Mouse (Mus musculus) embryonic facial prominence, embryonic 10.5 days (tissue): Measurements from ENCODE around the gene Inpp5b. TPM values are rescaled to one million over a fixed set of nuclear protein-coding genes. Genes with fewer than 3 reads are reported as not detected.

Experiments used
- DNase-seq: peaks from one replicate; pipeline ENCODE4 v3.0.0-alpha.2; 2017; ENCODE audit warnings: low spot score
- H3K27ac ChIP-seq: fragments of 300-500 bp; sonication (generic); replicated peaks from 2 replicates; pipeline ENCODE4 v1.5.1; 2016; ENCODE audit warnings: mild to moderate bottlenecking
- H3K27me3 ChIP-seq: fragments of 300-500 bp; sonication (generic); replicated peaks from 2 replicates; pipeline ENCODE4 v1.6.1; 2016; ENCODE audit warnings: low read depth, mild to moderate bottlenecking; ENCODE audit not compliant: poor library complexity, severe bottlenecking
- H3K36me3 ChIP-seq: fragments of 300-500 bp; sonication (generic); replicated peaks from 2 replicates; pipeline ENCODE4 v1.6.1; 2016; ENCODE audit warnings: mild to moderate bottlenecking, moderate library complexity
- H3K4me1 ChIP-seq: fragments of 300-500 bp; sonication (generic); 2 replicates; pipeline ENCODE4 v1.6.1; 2016
- H3K4me3 ChIP-seq: fragments of 300-500 bp; sonication (generic); 2 replicates; pipeline ENCODE4 v1.5.1; 2016; ENCODE audit warnings: mild to moderate bottlenecking, moderate library complexity
- H3K9me3 ChIP-seq: fragments of 300-500 bp; sonication (generic); 2 replicates; pipeline ENCODE4 v1.6.1; 2016; ENCODE audit warnings: mild to moderate bottlenecking
- WGBS: fragments of 180-500 bp; shearing (Covaris S2); methylation state at CpG from one replicate; pipeline ENCODE4 v1.1.7; 2016; 5-methylcytosine and 5-hydroxymethylcytosine counted together
- microRNA counts: library from miRNA; unstranded; fragments of <30 nt; microRNA quantifications from one replicate; lab custom pipeline; 2017
- microRNA-seq: library from miRNA; unstranded; fragments of <30 nt; microRNA quantifications from one replicate; pipeline ENCODE4, GENCODE M21; 2017
- polyA plus RNA-seq: library from polyadenylated mRNA; unstranded; fragments of >200 nt; fragmentation: Nextera tagmentation; extraction: Ambion mirVana; gene quantifications from 2 replicates; pipeline ENCODE4 v1.2.1, GENCODE M21; 2016

Gene Inpp5b
- polyA plus RNA-seq, 1 experiment from 2014 or later: 25.2 TPM

- Histone ChIP-seq H3K4me3 (no peak overlapping the region), H3K4me1 (peaks cover 9% of the 10 kb centered on the region; the same call in 1 of the 2 replicates)
These were observed 101.8 kb downstream of the Inpp5b start for GRCm38 (mm10) chr4:124843493-124843892.

GRCm38 (mm10) chr4:124847573-124847972, 105.9 kb downstream of the Inpp5b start:
- no peak overlapping the region for H3K27ac ChIP-seq
- H3K4me3 ChIP-seq: no peak overlapping the region
- DNase-seq: peak; percentile 86
- no peaks in the 10 kb centered on the region for H3K27me3 ChIP-seq
- H3K36me3 ChIP-seq: peaks cover 46% of the 10 kb centered on the region
- peaks cover 33% of the 10 kb centered on the region for H3K4me1 ChIP-seq
- WGBS: 11% methylated on average over 8 of the region's 8 CpGs
- H3K9me3 ChIP-seq: no peaks in the 10 kb centered on the region

More at GRCm38 (mm10) chr4:124843493-124843892, 101.8 kb downstream of the Inpp5b start:
- no peak overlapping the region for H3K27ac ChIP-seq
- H3K9me3 ChIP-seq: 0 out of 2 replicates have a peak, but pooled peaks cover 3% of the 10 kb centered on the region
- WGBS: 55% methylated on average over 11 of the region's 11 CpGs
- no peaks in the 10 kb centered on the region for H3K27me3 ChIP-seq
- DNase-seq: peak; percentile 58
- H3K36me3 ChIP-seq: peaks cover 80% of the 10 kb centered on the region

- 3% methylated on average over 24 of the region's 24 CpGs for WGBS
- H3K36me3 ChIP-seq: peaks cover 47% of the 10 kb centered on the region
- H3K4me3 ChIP-seq: peak overlapping the region; percentile 99
- H3K4me1 ChIP-seq: peaks cover 33% of the 10 kb centered on the region
- H3K27ac ChIP-seq: peak overlapping the region; percentile 95
- no peak for DNase-seq
- H3K27me3 ChIP-seq: no peaks in the 10 kb centered on the region
- H3K9me3 ChIP-seq: no peaks in the 10 kb centered on the region
These were observed 108.1 kb downstream of the Inpp5b start for GRCm38 (mm10) chr4:124849631-124850260.

- peak; percentile 97 for DNase-seq
- no peaks in the 10 kb centered on the region for H3K27me3 ChIP-seq
- no peaks in the 10 kb centered on the region for H3K9me3 ChIP-seq
- under 1% methylated on average over 90 of the region's 90 CpGs for WGBS
- H3K4me3 ChIP-seq: peak within 1 kb of the TSS; percentile 99
- H3K36me3 ChIP-seq: peaks cover 47% of the 10 kb centered on the region
- H3K27ac ChIP-seq: peak within 1 kb of the TSS; percentile 95
- peaks cover 33% of the 10 kb centered on the region for H3K4me1 ChIP-seq
These were observed 108.7 kb downstream of the Inpp5b start, which contains the start of gene Yrdc for GRCm38 (mm10) chr4:124850261-124850913. Gene Yrdc, plus strand, starts transcription at chr4:124850679.

MicroRNAs encoded within 50 kb of the gene (microRNA counts, 519-probe panel; counts per million panel counts)
- microRNA mmu-miR-697 (lab: Ali Mortazavi, UCI) (188 counts per million, percentile 57 among the panel's probes with 10 or more counts), microRNA mmu-miR-698 (lab: Ali Mortazavi, UCI) (188 counts per million, percentile 57 among the panel's probes with 10 or more counts)

Small RNA genes within 50 kb of the gene (microRNA-seq; reads per million reads assigned to microRNA genes)
- gene Gm24721 (not detected), gene Mir697 (not detected), gene Mir698 (not detected)

Other genes starting within 250 kb of the Inpp5b start
- 0.24 TPM in 1 of 2 replicates, not detected in the other for gene 3100002H09Rik, start 131.0 kb upstream of the Inpp5b start, polyA plus RNA-seq
- 1.7 and 2.5 TPM in 2 replicates for gene Pou3f1, start 85.0 kb upstream of the Inpp5b start, polyA plus RNA-seq
- gene Utp11, start 48.2 kb upstream of the Inpp5b start, polyA plus RNA-seq: 70.8 and 78.6 TPM in 2 replicates
- gene Fhl3, start 41.1 kb upstream of the Inpp5b start, polyA plus RNA-seq: 10.8 and 15.5 TPM in 2 replicates
- 265 and 267 TPM in 2 replicates for gene Sf3a3, start 27.1 kb upstream of the Inpp5b start, polyA plus RNA-seq
- gene Mtf1, start 60.3 kb downstream of the Inpp5b start, polyA plus RNA-seq: 15.9 and 17.9 TPM in 2 replicates
- 40.4 and 41.1 TPM in 2 replicates for gene Yrdc, start 108.8 kb downstream of the Inpp5b start, polyA plus RNA-seq
- 38.9 and 40.3 TPM in 2 replicates for gene 1110065P20Rik, start 109.3 kb downstream of the Inpp5b start, polyA plus RNA-seq
- 1.0 and 1.2 TPM in 2 replicates for gene Maneal, start 120.3 kb downstream of the Inpp5b start, polyA plus RNA-seq
- 1.1 and 1.6 TPM in 2 replicates for gene Epha10, start 139.0 kb downstream of the Inpp5b start, polyA plus RNA-seq
- gene 9930104L06Rik, start 195.2 kb downstream of the Inpp5b start, polyA plus RNA-seq: 17.6 and 18.0 TPM in 2 replicates
- 230 and 239 TPM in 2 replicates for gene Cdca8, start 197.5 kb downstream of the Inpp5b start, polyA plus RNA-seq
- gene Rspo1, start 244.6 kb downstream of the Inpp5b start, polyA plus RNA-seq: 8.2 TPM in 2 replicates